Mouse (Mus musculus) intestine, embryonic 16.5 days (tissue): ENCODE measurements around the gene Sdad1. TPM values are rescaled to one million over a fixed set of nuclear protein-coding genes. Genes with fewer than 3 reads are reported as not detected.

ENCODE experiments used
- ATAC-seq: fragments of 200-750 bp; cut with Nextera tagmentation; 2 replicates; pipeline ENCODE4 v1.8.0; 2017; ENCODE audit warnings: moderate TSS enrichment, moderate library complexity
- H3K27ac ChIP-seq: fragments of 300-500 bp; sonication (generic); 2 replicates; pipeline ENCODE4 v1.5.1; 2014; ENCODE audit warnings: mild to moderate bottlenecking, low read length
- H3K27me3 ChIP-seq: fragments of 300-500 bp; sonication (generic); replicated peaks from 2 replicates; pipeline ENCODE4 v1.6.1; 2014; ENCODE audit warnings: low read length, control low read depth, mixed read lengths; ENCODE audit not compliant: control insufficient read depth, insufficient read depth
- H3K36me3 ChIP-seq: fragments of 300-500 bp; sonication (generic); 2 replicates; pipeline ENCODE4 v1.6.1; 2014; ENCODE audit warnings: low read length, control low read depth; ENCODE audit not compliant: control insufficient read depth, insufficient read depth
- H3K4me1 ChIP-seq: fragments of 300-500 bp; sonication (generic); 2 replicates; pipeline ENCODE4 v1.6.1; 2014; ENCODE audit warnings: low read length, control low read depth, mixed read lengths; ENCODE audit not compliant: control insufficient read depth, insufficient read depth
- H3K4me2 ChIP-seq: fragments of 300-500 bp; sonication (generic); 2 replicates; pipeline ENCODE4 v1.6.1; 2014; ENCODE audit warnings: low read depth, low read length, control low read depth
- H3K4me3 ChIP-seq: fragments of 300-500 bp; sonication (generic); 2 replicates; pipeline ENCODE4 v1.5.1; 2014; ENCODE audit warnings: mild to moderate bottlenecking, low read length
- H3K9ac ChIP-seq: fragments of 300-500 bp; sonication (generic); 2 replicates; pipeline ENCODE4 v1.6.1; 2014; ENCODE audit warnings: low read depth, low read length
- H3K9me3 ChIP-seq: fragments of 300-500 bp; sonication (generic); 2 replicates; pipeline ENCODE4 v1.6.1; 2016; ENCODE audit warnings: low read length, control low read depth; ENCODE audit not compliant: control insufficient read depth
- WGBS: fragments of 180-500 bp; shearing (Covaris S2); extraction: QIAGEN DNeasy Blood & Tissue Kit; methylation state at CpG from one replicate; pipeline ENCODE4 v1.1.7; 2014; 5-methylcytosine and 5-hydroxymethylcytosine counted together
- polyA plus RNA-seq: library from polyadenylated mRNA; unstranded; fragments of >200 nt; fragmentation: Nextera tagmentation; extraction: Ambion mirVana; gene quantifications from 2 replicates; pipeline ENCODE4 v1.2.1, GENCODE M21; 2015

The Sdad1 gene
- polyA plus RNA-seq, 1 experiment from 2014 or later, result 35.8 TPM

DNA sequence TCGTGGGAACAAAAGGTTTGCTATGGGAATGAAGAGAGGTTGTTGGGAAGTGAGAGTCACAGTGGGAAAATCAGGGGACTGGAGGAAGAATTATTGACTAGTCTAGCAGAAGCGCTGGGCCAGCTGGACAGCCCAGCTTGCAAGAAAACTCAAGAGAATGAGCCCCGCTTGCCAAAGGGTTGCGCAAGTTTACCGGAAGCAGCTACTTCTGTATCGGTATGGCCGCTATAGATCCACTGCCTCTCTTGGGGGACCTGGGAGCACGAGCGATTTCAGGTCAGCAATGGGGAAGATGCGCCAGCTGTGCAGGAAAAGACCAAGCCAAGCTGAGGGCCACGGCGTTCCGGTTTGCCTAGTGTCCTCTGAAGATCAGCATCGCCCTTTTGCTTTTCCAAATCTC is 8.3 kb upstream of the Sdad1 start:
- Histone ChIP-seq H3K27ac (no peak overlapping the region), H3K36me3 (no peaks in the 10 kb centered on the region), H3K4me3 (no peak overlapping the region), H3K4me2 (no peak overlapping the region), H3K9ac (no peak overlapping the region), H3K9me3 (no peaks in the 10 kb centered on the region), H3K4me1 (no peaks in the 10 kb centered on the region), H3K27me3 (no peaks in the 10 kb centered on the region)
- no peak for ATAC-seq
- WGBS, result 84% methylated on average over 14 of the region's 14 CpGs

DNA sequence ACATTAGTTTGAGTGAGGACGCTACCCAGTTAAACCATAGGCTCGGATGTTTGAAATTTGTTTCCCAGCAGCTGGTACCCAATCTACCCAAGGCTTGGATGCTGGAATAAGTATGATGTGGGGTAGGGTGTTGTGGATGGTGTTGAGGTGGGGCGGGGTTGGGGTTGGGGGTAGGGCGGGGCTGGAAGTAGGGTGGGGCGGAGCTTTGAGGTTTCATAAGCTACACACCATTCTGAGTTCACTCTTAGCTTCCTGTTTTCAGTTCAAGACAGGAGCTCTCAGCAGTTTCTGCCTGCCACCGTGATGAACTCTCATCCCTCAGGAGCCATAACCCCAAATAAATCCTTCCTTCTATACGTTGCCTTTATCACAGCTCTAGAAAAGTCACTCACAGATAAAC is 7.8 kb upstream of the Sdad1 start:
- H3K27me3 ChIP-seq, result no peaks in the 10 kb centered on the region
- H3K9ac ChIP-seq, result no peak overlapping the region
- no peak overlapping the region for H3K4me2 ChIP-seq
- H3K4me3 ChIP-seq, result no peak overlapping the region
- no peak for ATAC-seq
- 74% methylated on average over 7 of the region's 7 CpGs for WGBS
- H3K27ac ChIP-seq, result no peak overlapping the region
- H3K4me1 ChIP-seq, result no peaks in the 10 kb centered on the region
- H3K36me3 ChIP-seq, result no peaks in the 10 kb centered on the region
- H3K9me3 ChIP-seq, result no peaks in the 10 kb centered on the region

DNA sequence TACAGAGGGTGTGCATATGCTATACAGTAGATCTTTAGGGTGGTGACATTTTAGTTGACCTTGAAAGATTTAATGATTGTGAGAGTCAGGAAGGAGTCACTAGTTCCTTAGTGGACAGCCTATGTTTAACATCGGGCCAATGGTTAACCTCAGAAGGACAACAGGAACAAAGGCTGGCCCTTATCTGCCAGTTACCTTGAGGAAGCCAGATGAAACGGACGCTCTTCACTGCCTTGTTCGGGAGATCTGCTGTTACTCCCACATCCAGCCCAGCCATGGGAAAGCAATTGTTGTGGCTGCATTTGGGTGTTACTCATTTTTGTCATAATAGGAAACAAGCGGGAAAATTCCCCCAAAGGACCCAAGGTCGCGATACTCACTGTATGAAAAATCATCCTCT is 3.5 kb upstream of the Sdad1 start:
- WGBS, result 50% methylated on average over 7 of the region's 7 CpGs
- H3K4me3 ChIP-seq, result no peak overlapping the region
- peaks cover 5% of the 10 kb centered on the region for H3K4me1 ChIP-seq
- no peaks in the 10 kb centered on the region for H3K36me3 ChIP-seq
- no peaks in the 10 kb centered on the region for H3K27me3 ChIP-seq
- no peak overlapping the region for H3K27ac ChIP-seq
- no peak for ATAC-seq
- no peak overlapping the region for H3K9ac ChIP-seq
- H3K4me2 ChIP-seq, result no peak overlapping the region
- H3K9me3 ChIP-seq, result no peaks in the 10 kb centered on the region

DNA sequence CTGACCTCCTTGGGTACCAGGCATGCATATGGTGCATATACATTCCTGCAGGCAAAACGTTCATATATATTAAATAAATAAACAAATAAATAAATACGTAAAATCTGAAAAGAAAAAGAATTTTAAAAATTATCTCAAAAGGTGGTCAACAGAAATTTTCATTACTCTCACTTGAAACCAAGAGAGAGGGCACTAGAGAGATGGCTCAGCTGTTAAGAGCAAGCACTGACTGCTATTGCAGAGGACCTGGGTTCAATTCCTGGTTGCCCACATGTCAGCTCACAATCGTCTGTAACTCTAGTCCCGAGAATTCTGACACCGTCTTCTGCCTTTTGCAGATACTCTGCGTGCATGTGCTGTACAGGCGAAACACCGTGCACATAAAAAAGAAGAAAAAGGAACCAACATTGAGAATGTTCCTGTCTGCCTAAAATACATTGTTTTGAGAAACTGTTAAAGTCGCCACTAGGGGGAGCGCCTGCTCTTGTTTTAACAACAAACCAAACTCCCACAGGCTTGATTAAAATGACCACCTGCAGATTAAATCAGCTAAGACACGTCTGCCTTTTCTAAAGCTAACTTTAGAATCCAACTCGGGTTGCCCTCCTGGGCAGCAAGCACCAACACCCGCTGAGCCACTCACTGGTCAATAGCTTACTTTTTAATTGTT is 1.9 kb upstream of the Sdad1 start:
- H3K27me3 ChIP-seq, result no peaks in the 10 kb centered on the region
- H3K36me3 ChIP-seq, result no peaks in the 10 kb centered on the region
- H3K27ac ChIP-seq, result no peak overlapping the region
- no peak overlapping the region for H3K4me2 ChIP-seq
- H3K4me1 ChIP-seq, result peaks cover 15% of the 10 kb centered on the region
- H3K9ac ChIP-seq, result no peak overlapping the region
- WGBS, result 12% methylated on average over 13 of the region's 13 CpGs
- no peak for ATAC-seq
- H3K4me3 ChIP-seq, result no peak overlapping the region
- no peaks in the 10 kb centered on the region for H3K9me3 ChIP-seq

DNA sequence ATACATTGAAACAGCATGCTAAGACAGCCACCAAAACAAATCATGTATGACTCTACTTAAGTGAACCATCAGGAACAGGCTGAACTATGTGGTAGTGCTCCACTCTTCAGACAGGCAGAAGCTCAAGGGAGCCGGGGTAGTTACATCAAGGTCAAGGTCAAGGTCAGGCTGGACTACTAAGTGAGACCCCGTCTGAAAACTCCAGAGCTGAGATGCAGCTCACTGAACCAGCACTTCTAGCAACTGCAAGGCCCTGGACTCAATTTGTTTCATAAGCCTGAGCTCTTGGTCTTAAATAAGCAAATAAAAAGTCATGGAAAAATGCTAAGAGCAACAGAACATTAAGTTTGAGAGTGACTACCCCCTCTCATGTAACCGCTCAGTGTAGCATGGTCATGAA is 6.0 kb downstream of the Sdad1 start:
- Histone ChIP-seq H3K27ac (no peak overlapping the region), H3K4me1 (peaks cover 11% of the 10 kb centered on the region), H3K36me3 (peaks cover 34% of the 10 kb centered on the region), H3K9me3 (no peaks in the 10 kb centered on the region), H3K27me3 (no peaks in the 10 kb centered on the region), H3K9ac (no peak overlapping the region), H3K4me3 (no peak overlapping the region), H3K4me2 (no peak overlapping the region)
- ATAC-seq, result no peak
- 81% methylated on average over 3 of the region's 3 CpGs for WGBS

DNA sequence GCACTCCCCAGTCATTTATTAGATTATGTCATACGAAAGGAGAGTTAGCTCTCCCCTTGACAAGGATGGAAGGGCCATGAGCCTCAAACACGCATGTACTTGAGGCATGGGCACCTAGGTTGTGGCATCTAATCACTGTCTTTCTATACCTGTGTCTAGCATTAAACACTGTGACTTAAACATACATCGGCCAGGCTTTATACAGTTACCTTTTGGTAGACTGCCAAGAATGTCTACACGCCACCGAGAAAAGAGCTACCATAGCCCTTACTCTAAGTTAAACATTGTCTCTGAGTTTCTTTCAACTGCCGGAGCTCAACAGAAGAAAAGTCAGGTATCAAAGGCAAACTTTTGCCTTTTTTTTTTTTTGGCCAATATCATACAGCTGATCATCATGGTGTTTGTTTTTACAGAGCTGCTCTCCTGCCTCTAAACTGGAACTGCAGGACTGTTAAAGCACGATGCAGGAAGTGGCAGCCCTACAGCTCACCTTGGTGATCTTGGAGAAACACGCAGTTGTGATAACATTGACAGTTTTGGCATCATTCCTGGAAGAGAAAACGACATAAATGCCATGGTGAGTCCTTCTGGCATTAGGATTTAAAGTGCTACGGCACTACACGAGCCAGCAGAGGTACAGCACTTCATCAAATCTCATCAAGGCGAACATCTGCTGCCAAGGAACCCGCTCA is 8.0 kb downstream of the Sdad1 start:
- Histone ChIP-seq H3K9ac (no peak overlapping the region), H3K36me3 (peaks cover 37% of the 10 kb centered on the region), H3K4me1 (no peaks in the 10 kb centered on the region), H3K9me3 (no peaks in the 10 kb centered on the region), H3K27ac (no peak overlapping the region), H3K4me3 (no peak overlapping the region), H3K4me2 (no peak overlapping the region), H3K27me3 (no peaks in the 10 kb centered on the region)
- ATAC-seq, result no peak
- WGBS, result 86% methylated on average over 13 of the region's 13 CpGs

DNA sequence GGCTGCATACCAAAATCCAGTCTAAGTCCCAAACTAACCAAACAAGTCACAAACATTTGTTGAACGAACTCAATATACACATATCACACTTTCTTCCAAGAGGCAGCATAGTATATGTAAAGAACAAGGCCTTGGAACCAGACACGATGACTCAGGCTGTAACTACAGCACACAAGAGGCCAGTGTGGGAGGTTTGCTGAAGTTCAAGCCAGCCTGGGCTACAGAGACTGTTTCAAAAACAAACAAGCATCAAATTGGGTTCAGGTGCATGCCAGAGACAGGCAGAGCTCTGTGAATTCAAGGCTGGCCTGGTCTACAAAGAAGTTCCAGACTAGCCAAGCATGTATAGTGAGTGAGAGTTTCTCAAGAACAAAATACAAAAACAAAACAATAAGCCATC is 15.8 kb downstream of the Sdad1 start:
- H3K4me1 ChIP-seq, result peaks cover 7% of the 10 kb centered on the region; the same call in 1 of the 2 replicates
- peaks cover 16% of the 10 kb centered on the region for H3K36me3 ChIP-seq
- 87% methylated on average over 2 of the region's 2 CpGs for WGBS
- no peaks in the 10 kb centered on the region for H3K27me3 ChIP-seq
- H3K4me2 ChIP-seq, result no peak overlapping the region
- ATAC-seq, result no peak
- no peak overlapping the region for H3K4me3 ChIP-seq
- no peaks in the 10 kb centered on the region for H3K9me3 ChIP-seq
- H3K9ac ChIP-seq, result no peak overlapping the region
- H3K27ac ChIP-seq, result no peak overlapping the region; the same call in 1 of the 2 replicates

DNA sequence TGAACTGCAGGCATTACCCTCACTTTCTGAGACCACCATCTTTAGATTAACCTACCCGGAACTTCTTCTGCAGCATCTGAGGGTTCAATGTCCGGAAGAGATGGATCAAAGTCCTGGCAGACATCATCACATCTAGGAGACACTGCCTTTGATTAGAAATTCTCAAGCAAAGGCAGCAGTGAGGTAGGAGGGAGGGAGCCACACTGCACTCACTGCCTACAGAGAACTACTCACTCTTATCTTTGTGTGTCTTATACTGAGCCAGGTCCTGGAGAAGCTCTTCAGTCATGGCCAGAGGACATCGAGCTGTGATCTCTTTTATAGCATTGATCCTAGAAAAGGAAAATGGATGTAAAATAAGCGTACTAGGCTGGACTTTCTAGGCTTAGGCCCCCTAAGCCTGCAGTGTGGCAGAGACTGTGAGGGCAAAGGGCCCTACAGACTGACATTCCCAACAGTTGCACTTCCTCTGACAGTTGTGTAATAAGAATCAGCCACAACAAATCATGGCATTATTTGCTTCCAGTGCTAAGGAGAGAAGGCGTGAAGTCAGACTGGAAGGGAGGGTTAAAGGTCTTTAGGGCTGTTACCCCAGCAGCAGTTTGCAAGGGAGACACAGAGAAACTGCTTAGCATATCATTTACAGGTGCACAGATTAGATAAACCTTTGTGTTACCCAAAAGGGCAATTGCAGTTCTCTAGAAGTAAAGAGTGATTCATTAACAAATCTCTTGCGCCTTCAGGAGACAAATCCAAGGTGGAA is 18.4 kb downstream of the Sdad1 start:
- peak overlapping the region; percentile 21; the same call in 1 of the 2 replicates for H3K9ac ChIP-seq
- peak overlapping the region; percentile 87 for H3K27ac ChIP-seq
- H3K9me3 ChIP-seq, result no peaks in the 10 kb centered on the region
- H3K36me3 ChIP-seq, result peaks cover 11% of the 10 kb centered on the region
- H3K27me3 ChIP-seq, result no peaks in the 10 kb centered on the region
- no peak overlapping the region for H3K4me3 ChIP-seq
- H3K4me1 ChIP-seq, result peaks cover 7% of the 10 kb centered on the region; the same call in 1 of the 2 replicates
- H3K4me2 ChIP-seq, result peak overlapping the region; percentile 4; the same call in 1 of the 2 replicates
- peak; percentile 95 for ATAC-seq
- 60% methylated on average over 6 of the region's 6 CpGs for WGBS

DNA sequence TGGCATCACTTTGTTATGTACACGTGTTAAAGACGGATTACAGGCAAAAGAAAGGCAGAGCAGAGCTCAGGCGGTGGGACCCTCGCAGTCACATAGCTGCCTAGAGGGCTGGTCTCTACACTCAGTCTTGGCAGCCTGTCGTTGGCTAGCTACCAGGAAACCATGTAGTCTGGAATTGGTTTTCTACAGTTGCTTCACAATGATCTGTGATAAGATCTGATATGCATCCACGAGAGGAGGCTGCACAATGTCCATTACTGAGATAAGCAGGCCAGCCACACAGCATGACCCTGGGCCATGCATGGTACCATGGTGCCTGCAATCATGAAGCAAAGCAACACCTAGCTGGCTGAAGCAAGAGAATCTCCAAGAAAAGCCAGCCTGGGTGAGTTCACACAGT is 22.4 kb downstream of the Sdad1 start:
- WGBS, result 81% methylated on average over 6 of the region's 6 CpGs
- Histone ChIP-seq H3K9ac (no peak overlapping the region), H3K27ac (no peak overlapping the region), H3K9me3 (no peaks in the 10 kb centered on the region), H3K4me3 (no peak overlapping the region), H3K4me1 (peaks cover 10% of the 10 kb centered on the region), H3K36me3 (peaks cover 14% of the 10 kb centered on the region), H3K27me3 (no peaks in the 10 kb centered on the region), H3K4me2 (no peak overlapping the region)
- ATAC-seq, result no peak
